Mouse (Mus musculus) brain, embryonic 14.5 days (tissue): Measurements from ENCODE around the gene Etfbkmt.

Source experiments
- CTCF ChIP-seq: fragments of 200-500 bp; IDR thresholded peaks from 2 replicates; pipeline ENCODE4 v1.5.1; 2012; ENCODE audit warnings: inconsistent platforms, mild to moderate bottlenecking, moderate library complexity, borderline replicate concordance; ENCODE audit not compliant: insufficient read depth, insufficient read length; ENCODE audit errors: extremely low read depth
- POLR2A ChIP-seq: fragments of 200-500 bp; IDR thresholded peaks from 2 replicates; pipeline ENCODE4 v1.6.1; 2012; ENCODE audit warnings: mild to moderate bottlenecking, inconsistent platforms, borderline replicate concordance; ENCODE audit not compliant: poor library complexity, insufficient read depth, insufficient read length, severe bottlenecking; ENCODE audit errors: extremely low read depth

DNA sequence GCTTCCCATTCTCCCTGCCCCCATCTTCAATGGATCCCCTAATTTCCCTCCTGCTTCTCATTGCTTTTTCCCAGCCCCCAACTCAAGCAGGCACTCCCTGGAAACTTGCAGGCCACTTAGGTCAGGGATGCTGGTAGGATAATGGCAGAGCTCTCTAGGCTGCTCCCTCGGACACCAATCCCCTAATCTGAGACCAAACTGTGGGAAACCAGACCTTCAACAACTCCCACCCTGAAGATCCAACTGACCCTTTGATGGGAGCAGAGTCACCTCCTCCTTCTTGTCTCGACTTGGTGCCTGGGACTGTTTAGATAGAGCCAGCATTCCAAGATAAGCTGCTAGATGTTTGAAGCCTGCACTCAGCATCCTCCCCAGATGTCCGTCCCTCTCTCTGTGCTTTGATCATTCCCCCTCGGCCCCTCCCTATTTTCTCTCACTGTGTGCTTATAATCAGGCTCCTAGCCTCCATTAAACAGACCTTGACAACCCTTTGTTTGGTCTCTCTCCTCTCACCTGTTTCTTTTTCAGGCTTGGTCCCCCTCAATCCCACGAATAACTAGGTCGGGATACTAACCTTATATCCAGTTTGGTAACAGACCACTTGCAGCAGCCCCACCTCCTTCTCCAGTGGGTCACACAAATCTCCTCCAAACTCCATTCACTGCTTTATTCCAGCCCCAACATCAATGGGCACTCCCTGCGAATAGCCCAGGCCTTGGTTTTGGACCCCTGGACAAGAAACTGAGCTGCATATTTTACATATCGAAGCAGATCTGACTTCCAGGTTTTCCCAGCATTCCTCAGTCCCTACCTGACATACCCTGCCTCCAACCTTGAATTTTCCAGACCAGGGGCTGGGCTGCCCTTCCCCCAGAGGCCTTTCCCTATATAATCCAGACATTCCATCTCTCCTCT is 14.7 kb downstream of the Etfbkmt start:
- TF ChIP-seq POLR2A (no peak), CTCF (no peak)
